Mouse (Mus musculus): Measurements from ENCODE around the gene Pgs1. TPM values are rescaled to one million over a fixed set of nuclear protein-coding genes. Genes with fewer than 3 reads are reported as not detected.

The Pgs1 gene
- total and polyA plus RNA-seq, 2 experiments from 2014 or later: 57.2 to 85.0 TPM

DNA sequence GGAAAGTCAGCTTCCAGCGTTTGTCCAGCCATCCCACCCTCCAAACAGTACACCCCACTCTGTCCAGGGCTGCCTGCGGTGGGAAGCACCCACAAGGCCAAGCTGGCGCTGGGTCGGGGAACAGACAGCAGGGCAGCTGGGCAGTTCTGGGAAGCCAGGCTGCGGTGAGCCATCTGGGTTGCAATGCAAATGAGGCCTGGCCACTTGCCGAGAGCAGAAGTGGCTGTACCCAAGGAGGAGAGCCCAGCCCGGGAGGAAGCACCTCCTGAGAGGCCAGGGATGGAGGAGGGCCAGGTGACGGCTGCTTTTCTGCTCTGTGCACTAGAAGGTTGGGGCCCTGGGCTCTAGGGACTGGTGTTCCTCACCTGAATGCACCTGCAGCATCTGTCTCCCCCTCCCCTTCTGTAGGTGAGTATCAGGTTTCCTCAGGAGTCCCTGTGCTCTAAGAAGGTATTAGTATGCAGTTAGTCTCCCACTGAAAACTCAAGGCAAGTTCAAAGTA lies 10.0 kb upstream of the Pgs1 start:
- no peak overlapping the region for H3K4me2 ChIP-seq (ENCODE audit: low read depth, low read length)
- no peaks in the 10 kb centered on the region for H3K36me3 ChIP-seq (ENCODE audit: insufficient read depth, low read length)
- peaks cover 17% of the 10 kb centered on the region for H3K4me1 ChIP-seq (ENCODE audit: insufficient read depth, low read length)
- peak; percentile 83 for DNase-seq (ENCODE audit: low spot score)
- no peak overlapping the region for H3K4me3 ChIP-seq (ENCODE audit: low read length)
- no peak overlapping the region for H3K9ac ChIP-seq (replicated peaks; ENCODE audit: low read length)
- WGBS: 3% methylated on average over 8 of the region's 8 CpGs
- H3K27me3 ChIP-seq (ENCODE audit: insufficient read depth, low read length): no peaks in the 10 kb centered on the region
- TF ChIP-seq CTCF (IDR thresholded peaks at IDR 0.05; ENCODE audit: low read depth): no peak
- no peaks in the 10 kb centered on the region for H3K9me3 ChIP-seq (ENCODE audit: low read length)
- H3K27ac ChIP-seq: peak overlapping the region; percentile 58; the same call in 1 of the 2 replicates
- peak; percentile 79 for ATAC-seq

DNA sequence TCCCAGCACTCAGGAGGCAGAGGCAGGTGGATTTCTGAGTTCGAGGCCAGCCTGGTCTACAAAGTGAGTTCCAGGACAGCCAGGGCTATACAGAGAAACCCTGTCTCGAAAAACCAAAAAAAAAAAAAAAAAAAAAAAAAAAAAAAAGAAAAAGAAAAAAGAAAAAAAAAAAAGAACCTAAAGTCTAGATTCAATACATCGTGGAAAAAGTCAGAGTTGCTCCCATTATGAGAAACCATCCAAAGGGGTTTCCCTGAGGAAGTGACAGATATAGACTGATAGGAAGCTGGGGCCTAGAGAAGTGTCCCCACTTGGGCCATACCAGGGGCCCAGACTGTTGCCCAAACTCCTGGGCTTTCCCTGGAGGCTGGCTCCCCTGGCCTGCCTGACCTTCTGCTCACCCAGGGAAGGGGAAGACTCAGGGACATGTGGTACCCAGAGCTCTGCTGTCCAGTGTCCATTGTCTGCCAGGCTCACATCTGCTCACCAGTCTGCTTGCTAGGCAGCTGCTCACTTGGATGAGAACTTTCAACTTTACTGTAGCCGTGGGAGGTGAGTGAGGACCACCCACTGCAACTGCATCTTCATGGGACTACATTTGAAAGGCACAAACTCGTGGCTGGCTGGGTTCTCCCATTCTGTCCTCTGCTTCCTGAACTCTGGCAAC lies 8.3 kb upstream of the Pgs1 start:
- no peak overlapping the region for H3K4me3 ChIP-seq (ENCODE audit: low read length)
- no peak overlapping the region for H3K9ac ChIP-seq (replicated peaks; ENCODE audit: low read length)
- no peak for ATAC-seq
- H3K27me3 ChIP-seq (ENCODE audit: insufficient read depth, low read length): no peaks in the 10 kb centered on the region
- peaks cover 17% of the 10 kb centered on the region for H3K4me1 ChIP-seq (ENCODE audit: insufficient read depth, low read length)
- no peak for TF ChIP-seq CTCF (IDR thresholded peaks at IDR 0.05; ENCODE audit: low read depth)
- H3K36me3 ChIP-seq (ENCODE audit: insufficient read depth, low read length): no peaks in the 10 kb centered on the region
- H3K4me2 ChIP-seq (ENCODE audit: low read depth, low read length): no peak overlapping the region
- H3K9me3 ChIP-seq (ENCODE audit: low read length): no peaks in the 10 kb centered on the region
- H3K27ac ChIP-seq: no peak overlapping the region
- peak; percentile 40 for DNase-seq (ENCODE audit: low spot score)
- WGBS: 46% methylated on average over 4 of the region's 5 CpGs

DNA sequence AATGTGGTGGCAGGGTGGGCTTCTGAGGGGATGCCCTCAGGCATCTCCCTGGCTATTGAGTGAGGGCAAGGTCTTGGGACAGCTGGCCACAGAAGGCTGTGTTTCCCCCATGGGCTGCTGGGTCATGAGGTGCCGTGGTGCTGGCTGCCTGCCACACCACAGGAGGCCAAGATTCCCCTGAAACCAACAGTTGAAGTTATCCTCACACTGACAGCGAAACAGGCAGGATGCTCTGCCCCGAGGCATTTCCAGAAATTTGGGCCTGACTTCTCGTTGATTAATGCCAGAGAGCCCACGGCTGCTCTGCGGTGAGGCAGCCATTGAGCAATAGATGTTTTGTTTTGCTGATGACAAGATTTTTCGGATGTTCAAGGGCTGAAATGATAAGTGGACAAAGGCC lies 6.7 kb upstream of the Pgs1 start:
- Histone ChIP-seq H3K9ac (replicated peaks; ENCODE audit: low read length) (no peak overlapping the region), H3K27me3 (ENCODE audit: insufficient read depth, low read length) (no peaks in the 10 kb centered on the region)
- DNase-seq (ENCODE audit: low spot score): no peak

DNA sequence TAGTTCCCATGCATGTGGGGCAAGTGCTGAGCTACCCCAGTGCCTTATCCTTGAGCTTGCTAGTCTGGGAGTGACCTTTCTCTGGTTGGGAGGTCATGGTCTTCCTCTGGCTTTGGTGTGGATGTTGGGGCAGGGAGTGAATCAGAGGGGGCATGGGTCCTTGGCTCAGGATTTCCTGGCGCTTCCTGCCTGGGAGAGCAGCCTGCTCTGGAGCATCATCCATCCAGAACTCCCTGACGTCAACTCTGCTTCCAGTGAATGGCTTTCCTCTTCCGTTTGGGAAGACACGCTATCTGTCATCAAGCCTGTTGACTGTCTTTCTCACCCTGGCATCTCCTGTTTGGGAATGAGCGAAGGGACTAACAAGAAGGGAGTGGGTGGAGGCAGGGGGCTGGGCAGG lies 3.7 kb upstream of the Pgs1 start:
- no peaks in the 10 kb centered on the region for H3K27me3 ChIP-seq (ENCODE audit: insufficient read depth, low read length)
- DNase-seq (ENCODE audit: low spot score): no peak
- H3K9ac ChIP-seq (replicated peaks; ENCODE audit: low read length): no peak overlapping the region
- no peak overlapping the region for H3K27ac ChIP-seq
- no peaks in the 10 kb centered on the region for H3K36me3 ChIP-seq (ENCODE audit: insufficient read depth, low read length)
- TF ChIP-seq CTCF (IDR thresholded peaks at IDR 0.05; ENCODE audit: low read depth): no peak
- no peak for ATAC-seq
- whole genome bisulfite sequencing: 80% methylated on average over 5 of the region's 5 CpGs
- peaks cover 8% of the 10 kb centered on the region; the same call in 1 of the 2 replicates for H3K4me1 ChIP-seq (ENCODE audit: insufficient read depth, low read length)
- H3K9me3 ChIP-seq (ENCODE audit: low read length): no peaks in the 10 kb centered on the region
- no peak overlapping the region for H3K4me3 ChIP-seq (ENCODE audit: low read length)
- H3K4me2 ChIP-seq (ENCODE audit: low read depth, low read length): no peak overlapping the region

More for the DNA sequence above, 6.7 kb upstream of the Pgs1 start:
- Histone ChIP-seq H3K4me3 (ENCODE audit: low read length) (no peak overlapping the region), H3K9me3 (ENCODE audit: low read length) (no peaks in the 10 kb centered on the region), H3K4me2 (ENCODE audit: low read depth, low read length) (no peak overlapping the region), H3K36me3 (ENCODE audit: insufficient read depth, low read length) (no peaks in the 10 kb centered on the region), H3K4me1 (ENCODE audit: insufficient read depth, low read length) (peaks cover 14% of the 10 kb centered on the region), H3K27ac (no peak overlapping the region)
- TF ChIP-seq CTCF (IDR thresholded peaks at IDR 0.05; ENCODE audit: low read depth): no peak
- no peak for ATAC-seq
- 42% methylated on average over 7 of the region's 7 CpGs for WGBS

DNA sequence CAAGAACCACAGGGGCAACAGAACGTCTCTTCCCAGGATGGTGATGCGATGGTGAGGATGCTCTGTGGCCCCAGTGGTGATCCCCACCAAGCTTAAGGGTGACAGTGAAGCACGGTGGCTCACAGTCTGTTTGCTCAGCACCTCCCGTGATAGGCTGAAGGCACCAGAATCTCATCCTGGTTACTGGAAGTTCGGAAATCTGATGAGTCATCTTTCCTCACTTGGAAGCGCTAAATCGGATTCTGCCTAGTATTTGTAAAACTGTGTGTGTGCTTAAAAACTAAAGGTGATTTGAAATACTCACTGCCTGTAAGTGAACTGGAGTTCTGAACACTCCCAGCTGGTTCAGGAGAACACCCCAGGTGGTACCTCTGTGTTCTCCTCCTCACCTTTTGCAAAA lies 2.3 kb upstream of the Pgs1 start:
- Histone ChIP-seq H3K4me3 (ENCODE audit: low read length) (no peak overlapping the region), H3K36me3 (ENCODE audit: insufficient read depth, low read length) (no peaks in the 10 kb centered on the region), H3K9me3 (ENCODE audit: low read length) (no peaks in the 10 kb centered on the region), H3K4me1 (ENCODE audit: insufficient read depth, low read length) (peaks cover 17% of the 10 kb centered on the region), H3K9ac (replicated peaks; ENCODE audit: low read length) (no peak overlapping the region), H3K27me3 (ENCODE audit: insufficient read depth, low read length) (no peaks in the 10 kb centered on the region), H3K27ac (no peak overlapping the region), H3K4me2 (ENCODE audit: low read depth, low read length) (no peak overlapping the region)
- TF ChIP-seq CTCF (IDR thresholded peaks at IDR 0.05; ENCODE audit: low read depth): no peak
- 75% methylated on average over 7 of the region's 7 CpGs for WGBS
- DNase-seq (ENCODE audit: low spot score) (no peak), ATAC-seq (no peak)

DNA sequence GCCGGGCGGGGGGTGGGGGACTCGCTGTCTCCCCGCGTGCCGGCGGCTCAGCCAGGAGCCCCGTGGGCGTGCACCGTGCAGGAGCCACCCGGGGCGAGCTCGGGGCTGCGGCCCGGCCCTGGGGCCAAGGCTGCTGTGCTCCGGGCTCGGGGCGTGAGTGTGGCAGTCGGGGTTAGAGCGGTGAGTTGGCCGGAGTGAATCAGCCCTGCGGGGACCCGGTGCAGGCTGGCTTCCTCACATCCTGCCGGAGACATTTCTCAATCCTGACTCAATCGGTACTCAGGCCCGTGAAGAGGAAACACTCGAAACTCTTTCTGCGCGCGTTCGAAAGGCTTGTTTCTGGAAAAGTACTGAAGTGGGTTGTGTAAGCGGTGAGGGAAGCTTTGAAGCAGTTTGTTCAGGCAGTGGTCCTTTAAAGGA lies 950 bp downstream of the Pgs1 start:
- no peak for TF ChIP-seq CTCF (IDR thresholded peaks at IDR 0.05; ENCODE audit: low read depth)
- ATAC-seq (peak; percentile 61), DNase-seq (ENCODE audit: low spot score) (no peak)
- H3K9ac ChIP-seq (replicated peaks; ENCODE audit: low read length): peak overlapping the region; percentile 93
- WGBS: under 1% methylated on average over 31 of the region's 32 CpGs
- peaks cover 21% of the 10 kb centered on the region for H3K4me1 ChIP-seq (ENCODE audit: insufficient read depth, low read length)
- peak overlapping the region; percentile 99 for H3K4me3 ChIP-seq (ENCODE audit: low read length)
- H3K36me3 ChIP-seq (ENCODE audit: insufficient read depth, low read length): no peaks in the 10 kb centered on the region
- no peaks in the 10 kb centered on the region for H3K27me3 ChIP-seq (ENCODE audit: insufficient read depth, low read length)
- H3K4me2 ChIP-seq (ENCODE audit: low read depth, low read length): peak overlapping the region; percentile 92
- peak overlapping the region; percentile 93 for H3K27ac ChIP-seq
- no peaks in the 10 kb centered on the region for H3K9me3 ChIP-seq (ENCODE audit: low read length)

DNA sequence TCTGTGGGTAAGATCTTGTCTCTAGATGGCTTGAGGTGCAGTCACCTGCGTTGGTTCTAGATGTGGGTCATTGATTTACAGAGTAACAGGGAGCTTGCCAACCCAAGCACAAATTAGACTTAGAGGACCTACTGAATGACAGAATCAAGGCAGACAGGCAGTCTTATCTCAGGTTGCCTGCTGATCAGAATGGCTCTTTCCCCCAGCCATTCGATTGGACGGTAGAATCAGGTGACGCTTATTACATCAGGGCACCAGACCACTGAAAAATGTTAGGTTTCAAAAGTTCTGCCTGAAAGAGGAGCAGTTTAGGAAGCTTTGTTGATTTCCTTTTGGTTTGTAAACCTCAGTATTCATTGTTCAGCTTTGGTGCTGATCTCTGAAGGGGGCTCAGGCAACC lies 1.9 kb downstream of the Pgs1 start:
- DNase-seq (ENCODE audit: low spot score) (no peak), ATAC-seq (no peak)
- Histone ChIP-seq H3K9me3 (ENCODE audit: low read length) (no peaks in the 10 kb centered on the region), H3K27me3 (ENCODE audit: insufficient read depth, low read length) (no peaks in the 10 kb centered on the region), H3K4me1 (ENCODE audit: insufficient read depth, low read length) (peaks cover 22% of the 10 kb centered on the region), H3K4me2 (ENCODE audit: low read depth, low read length) (peak overlapping the region; percentile 92), H3K27ac (no peak overlapping the region), H3K9ac (replicated peaks; ENCODE audit: low read length) (peak overlapping the region; percentile 93), H3K36me3 (ENCODE audit: insufficient read depth, low read length) (no peaks in the 10 kb centered on the region), H3K4me3 (ENCODE audit: low read length) (peak overlapping the region; percentile 99)
- TF ChIP-seq CTCF (IDR thresholded peaks at IDR 0.05; ENCODE audit: low read depth): no peak
- WGBS: 72% methylated on average over 4 of the region's 4 CpGs

Measured in hindbrain, postnatal 0 days (tissue).